Mouse (Mus musculus) heart, embryonic 16.5 days (tissue): ENCODE results near the gene Mob3b. TPM values are rescaled to one million over a fixed set of nuclear protein-coding genes. Genes with fewer than 3 reads are reported as not detected.
A peak's percentile ranks its signal among the peaks of the same experiment; 100 is the strongest.
"Not testable (repeated sequence)": the region's sequence is repeated elsewhere in the genome, so short reads cannot be mapped to it uniquely, and the experiment has no call there.

Experiments used
- ATAC-seq: fragments of 200-750 bp; cut with Nextera tagmentation; replicated peaks from 2 replicates; pipeline ENCODE4 v1.8.0; 2017; ENCODE audit warnings: moderate number of reproducible peaks; ENCODE audit not compliant: insufficient read depth, low FRiP score; ENCODE audit errors: extremely low read depth
- H3K27ac ChIP-seq: fragments of 300-500 bp; sonication (generic); 2 replicates; pipeline ENCODE4 v1.5.1; 2014; ENCODE audit warnings: mild to moderate bottlenecking, low read length, control low read depth, moderate library complexity
- H3K27me3 ChIP-seq: fragments of 300-500 bp; sonication (generic); 2 replicates; pipeline ENCODE4 v1.6.1; 2014; ENCODE audit warnings: low read length, mixed read lengths; ENCODE audit not compliant: control insufficient read depth, insufficient read depth
- H3K36me3 ChIP-seq: fragments of 300-500 bp; sonication (generic); 2 replicates; pipeline ENCODE4 v1.6.1; 2014; ENCODE audit not compliant: control insufficient read depth, insufficient read depth
- H3K4me1 ChIP-seq: fragments of 300-500 bp; sonication (generic); 2 replicates; pipeline ENCODE4 v1.6.1; 2014; ENCODE audit warnings: low read length, mixed read lengths; ENCODE audit not compliant: control insufficient read depth, insufficient read depth
- H3K4me2 ChIP-seq: fragments of 300-500 bp; sonication (generic); 2 replicates; pipeline ENCODE4 v1.6.1; 2014; ENCODE audit warnings: low read depth, mild to moderate bottlenecking, control low read depth, low read length
- H3K4me3 ChIP-seq: fragments of 300-500 bp; sonication (generic); 2 replicates; pipeline ENCODE4 v1.5.1; 2014; ENCODE audit warnings: mild to moderate bottlenecking, control low read depth, low read length
- H3K9ac ChIP-seq: fragments of 300-500 bp; sonication (generic); 2 replicates; pipeline ENCODE4 v1.6.1; 2014; ENCODE audit warnings: low read length, control low read depth
- H3K9me3 ChIP-seq: fragments of 300-500 bp; sonication (generic); replicated peaks from 2 replicates; pipeline ENCODE4 v1.6.1; 2016; ENCODE audit warnings: low read length; ENCODE audit not compliant: control insufficient read depth
- WGBS: fragments of 180-500 bp; shearing (Covaris S2); extraction: QIAGEN DNeasy Blood & Tissue Kit; methylation state at CpG from one replicate; pipeline ENCODE4 v1.1.7; 2014; 5-methylcytosine and 5-hydroxymethylcytosine counted together
- polyA plus RNA-seq: library from polyadenylated mRNA; unstranded; fragments of >200 nt; fragmentation: Nextera tagmentation; extraction: Ambion mirVana; gene quantifications from 2 replicates; pipeline ENCODE4 v1.2.1, GENCODE M21; 2015

The Mob3b gene
- polyA plus RNA-seq, 1 experiment from 2014 or later = 3.9 TPM

DNA sequence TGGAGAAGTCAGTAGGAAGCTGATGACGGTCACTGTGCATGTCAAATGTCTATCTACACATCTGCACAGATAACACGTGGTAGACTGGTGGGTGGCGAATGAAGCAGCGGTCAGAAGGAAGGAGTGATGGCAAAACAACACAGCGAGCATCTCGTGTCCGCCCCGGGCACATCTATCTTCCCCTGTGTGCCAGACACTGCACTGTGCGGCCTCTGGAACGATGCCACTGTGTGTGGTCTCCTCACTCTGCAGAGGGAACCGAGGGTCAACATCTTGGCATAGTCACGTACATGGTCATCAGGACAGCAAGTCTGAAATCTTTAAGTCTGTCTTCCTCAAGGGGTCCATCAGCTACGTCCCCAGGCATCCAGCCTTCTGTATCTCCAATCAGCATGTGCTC lies 193.3 kb downstream of the Mob3b start:
- H3K36me3 ChIP-seq = no peaks in the 10 kb centered on the region
- no peak overlapping the region for H3K4me3 ChIP-seq
- H3K9ac ChIP-seq = no peak overlapping the region
- H3K27me3 ChIP-seq = no peaks in the 10 kb centered on the region
- no peak overlapping the region for H3K27ac ChIP-seq
- peaks cover 8% of the 10 kb centered on the region for H3K4me1 ChIP-seq
- no peak for ATAC-seq
- H3K4me2 ChIP-seq = no peak overlapping the region
- H3K9me3 ChIP-seq = no peaks in the 10 kb centered on the region
- WGBS = 74% methylated on average over 13 of the region's 13 CpGs

DNA sequence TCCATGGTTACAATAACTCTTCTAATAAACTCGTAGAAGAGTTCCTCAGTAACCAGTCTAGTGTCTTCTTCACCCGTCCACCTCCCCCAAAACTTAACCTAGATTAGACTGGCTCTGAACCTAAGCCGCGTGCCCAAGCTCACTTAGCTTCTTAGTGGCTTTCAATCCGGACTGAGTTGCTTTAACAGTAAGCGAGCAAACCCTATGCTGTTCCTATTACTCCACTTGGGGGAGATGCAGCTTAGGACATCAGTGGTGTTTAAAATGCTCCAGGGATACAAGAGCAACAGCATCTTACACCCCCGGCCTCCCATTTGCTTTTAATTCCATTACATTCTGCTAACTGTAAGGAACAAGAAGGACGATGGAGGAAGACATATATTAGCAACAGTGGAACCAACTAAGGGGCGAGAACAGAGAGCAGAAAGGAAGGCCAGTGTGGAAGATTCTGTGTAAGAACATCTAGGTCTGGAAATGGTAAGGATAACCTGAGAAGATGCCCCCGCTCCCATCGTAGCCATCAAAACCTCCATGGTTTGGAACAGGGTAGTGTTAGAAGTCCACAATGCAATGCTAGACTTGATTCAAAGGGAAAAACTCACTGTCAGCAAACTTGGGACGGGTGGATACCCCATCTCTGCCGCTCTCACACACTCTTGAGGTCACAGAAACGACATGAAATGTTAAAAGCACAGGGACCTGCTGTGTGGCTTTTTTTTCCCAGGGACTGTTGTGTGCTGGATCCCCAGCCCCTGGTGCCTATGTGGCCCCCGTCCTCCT lies 196.3 kb downstream of the Mob3b start:
- ATAC-seq = 0 out of 2 replicates have a peak, but pooled peaks have one; percentile 42
- no peak overlapping the region for H3K9ac ChIP-seq
- no peak overlapping the region for H3K4me2 ChIP-seq
- H3K27ac ChIP-seq = no peak overlapping the region
- WGBS = 62% methylated on average over 15 of the region's 15 CpGs
- H3K36me3 ChIP-seq = no peaks in the 10 kb centered on the region
- no peak overlapping the region for H3K4me3 ChIP-seq
- peaks cover 8% of the 10 kb centered on the region for H3K4me1 ChIP-seq
- H3K27me3 ChIP-seq = no peaks in the 10 kb centered on the region
- H3K9me3 ChIP-seq = no peaks in the 10 kb centered on the region

- H3K9me3 ChIP-seq = no peaks in the 10 kb centered on the region
- H3K36me3 ChIP-seq = no peaks in the 10 kb centered on the region
- no peak overlapping the region for H3K4me3 ChIP-seq
- peaks cover 4% of the 10 kb centered on the region for H3K4me1 ChIP-seq
- H3K27me3 ChIP-seq = no peaks in the 10 kb centered on the region
- no peak overlapping the region for H3K9ac ChIP-seq
- whole genome bisulfite sequencing = 84% methylated on average over 6 of the region's 6 CpGs
- no peak overlapping the region for H3K27ac ChIP-seq
- no peak for ATAC-seq
- H3K4me2 ChIP-seq = no peak overlapping the region
These were observed 197.8 kb downstream of the Mob3b start for GRCm38 (mm10) chr4:34959477-34959876.

GRCm38 (mm10) chr4:34958155-34959028 lies 198.9 kb downstream of the Mob3b start:
- Histone ChIP-seq H3K27ac (no peak overlapping the region), H3K9ac (no peak overlapping the region), H3K4me1 (no peaks in the 10 kb centered on the region), H3K4me3 (no peak overlapping the region), H3K36me3 (no peaks in the 10 kb centered on the region), H3K9me3 (no peaks in the 10 kb centered on the region), H3K27me3 (no peaks in the 10 kb centered on the region), H3K4me2 (no peak overlapping the region)
- ATAC-seq = peak; percentile 57; the same call in 1 of the 2 replicates
- 38% methylated on average over 12 of the region's 12 CpGs for WGBS

GRCm38 (mm10) chr4:34953716-34954115 lies 203.6 kb downstream of the Mob3b start:
- no peak for ATAC-seq
- Histone ChIP-seq H3K4me3 (no peak overlapping the region), H3K9ac (no peak overlapping the region), H3K27ac (no peak overlapping the region), H3K4me2 (no peak overlapping the region), H3K9me3 (no peaks in the 10 kb centered on the region), H3K27me3 (no peaks in the 10 kb centered on the region), H3K4me1 (no peaks in the 10 kb centered on the region), H3K36me3 (no peaks in the 10 kb centered on the region)
- 76% methylated on average over 10 of the region's 10 CpGs for WGBS

- Histone ChIP-seq H3K4me1 (no peaks in the 10 kb centered on the region), H3K4me2 (no peak overlapping the region), H3K4me3 (no peak overlapping the region), H3K36me3 (no peaks in the 10 kb centered on the region), H3K9ac (no peak overlapping the region), H3K9me3 (no peaks in the 10 kb centered on the region), H3K27ac (no peak overlapping the region), H3K27me3 (no peaks in the 10 kb centered on the region)
- no peak for ATAC-seq
These were observed 210.1 kb downstream of the Mob3b start for GRCm38 (mm10) chr4:34947181-34947580.

- H3K9me3 ChIP-seq = no peaks in the 10 kb centered on the region
- H3K4me3 ChIP-seq = no peak overlapping the region
- H3K4me1 ChIP-seq = no peaks in the 10 kb centered on the region
- 92% methylated on average over 25 of the region's 25 CpGs for WGBS
- H3K27me3 ChIP-seq = no peaks in the 10 kb centered on the region
- ATAC-seq = no peak
- no peak overlapping the region for H3K27ac ChIP-seq
- no peaks in the 10 kb centered on the region for H3K36me3 ChIP-seq
- no peak overlapping the region for H3K9ac ChIP-seq
- H3K4me2 ChIP-seq = no peak overlapping the region
These were observed 216.2 kb downstream of the Mob3b start for GRCm38 (mm10) chr4:34941046-34941445.

- not testable (repeated sequence) for H3K27ac ChIP-seq, H3K4me2 ChIP-seq, H3K9ac ChIP-seq, H3K36me3 ChIP-seq, H3K4me3 ChIP-seq, H3K4me1 ChIP-seq, H3K9me3 ChIP-seq, H3K27me3 ChIP-seq, ATAC-seq
- WGBS = 64% methylated on average over 7 of the region's 7 CpGs
These were observed 228.9 kb downstream of the Mob3b start for GRCm38 (mm10) chr4:34928386-34928785.
